Mouse (Mus musculus) neural tube, embryonic 14.5 days (tissue): ENCODE data around the gene Inpp5k. TPM values are rescaled to one million over a fixed set of nuclear protein-coding genes. Genes with fewer than 3 reads are reported as not detected.

Source experiments
- ATAC-seq: fragments of 200-750 bp; cut with Nextera tagmentation; 2 replicates; pipeline ENCODE4 v1.8.0; 2017; ENCODE audit warnings: low read depth, mild to moderate bottlenecking, moderate TSS enrichment, moderate library complexity
- H3K27ac ChIP-seq: fragments of 300-500 bp; sonication (generic); 2 replicates; pipeline ENCODE4 v1.5.1; 2014; ENCODE audit warnings: low read depth, mild to moderate bottlenecking, control low read depth, low read length, moderate library complexity, mixed read lengths
- H3K27me3 ChIP-seq: fragments of 300-500 bp; sonication (generic); 2 replicates; pipeline ENCODE4 v1.6.1; 2014; ENCODE audit warnings: low read length; ENCODE audit not compliant: control insufficient read depth, insufficient read depth
- H3K36me3 ChIP-seq: fragments of 300-500 bp; sonication (generic); 2 replicates; pipeline ENCODE4 v1.6.1; 2014; ENCODE audit warnings: low read length, mixed read lengths; ENCODE audit not compliant: control insufficient read depth, insufficient read depth
- H3K4me1 ChIP-seq: fragments of 300-500 bp; sonication (generic); 2 replicates; pipeline ENCODE4 v1.6.1; 2014; ENCODE audit warnings: low read length; ENCODE audit not compliant: control insufficient read depth, insufficient read depth
- H3K4me2 ChIP-seq: fragments of 300-500 bp; sonication (generic); 2 replicates; pipeline ENCODE4 v1.6.1; 2014; ENCODE audit warnings: mild to moderate bottlenecking, low read depth, low read length, control low read depth
- H3K4me3 ChIP-seq: fragments of 300-500 bp; sonication (generic); 2 replicates; pipeline ENCODE4 v1.5.1; 2014; ENCODE audit warnings: low read depth, low read length, control low read depth, mixed read lengths
- H3K9ac ChIP-seq: fragments of 300-500 bp; sonication (generic); replicated peaks from 2 replicates; pipeline ENCODE4 v1.6.1; 2014; ENCODE audit warnings: low read depth, mild to moderate bottlenecking, control low read depth, low read length, mixed read lengths
- H3K9me3 ChIP-seq: fragments of 300-500 bp; sonication (generic); 2 replicates; pipeline ENCODE4 v1.6.1; 2016; ENCODE audit warnings: low read length; ENCODE audit not compliant: control insufficient read depth
- WGBS: fragments of 180-500 bp; shearing (Covaris S2); extraction: QIAGEN DNeasy Blood & Tissue Kit; methylation state at CpG from one replicate; pipeline ENCODE4 v1.1.7; 2014; 5-methylcytosine and 5-hydroxymethylcytosine counted together
- polyA plus RNA-seq: library from polyadenylated mRNA; unstranded; fragments of >200 nt; fragmentation: Nextera tagmentation; extraction: Ambion mirVana; gene quantifications from 2 replicates; pipeline ENCODE4 v1.2.1, GENCODE M21; 2014

The Inpp5k gene
- polyA plus RNA-seq, 1 experiment from 2014 or later: 57.4 TPM

DNA sequence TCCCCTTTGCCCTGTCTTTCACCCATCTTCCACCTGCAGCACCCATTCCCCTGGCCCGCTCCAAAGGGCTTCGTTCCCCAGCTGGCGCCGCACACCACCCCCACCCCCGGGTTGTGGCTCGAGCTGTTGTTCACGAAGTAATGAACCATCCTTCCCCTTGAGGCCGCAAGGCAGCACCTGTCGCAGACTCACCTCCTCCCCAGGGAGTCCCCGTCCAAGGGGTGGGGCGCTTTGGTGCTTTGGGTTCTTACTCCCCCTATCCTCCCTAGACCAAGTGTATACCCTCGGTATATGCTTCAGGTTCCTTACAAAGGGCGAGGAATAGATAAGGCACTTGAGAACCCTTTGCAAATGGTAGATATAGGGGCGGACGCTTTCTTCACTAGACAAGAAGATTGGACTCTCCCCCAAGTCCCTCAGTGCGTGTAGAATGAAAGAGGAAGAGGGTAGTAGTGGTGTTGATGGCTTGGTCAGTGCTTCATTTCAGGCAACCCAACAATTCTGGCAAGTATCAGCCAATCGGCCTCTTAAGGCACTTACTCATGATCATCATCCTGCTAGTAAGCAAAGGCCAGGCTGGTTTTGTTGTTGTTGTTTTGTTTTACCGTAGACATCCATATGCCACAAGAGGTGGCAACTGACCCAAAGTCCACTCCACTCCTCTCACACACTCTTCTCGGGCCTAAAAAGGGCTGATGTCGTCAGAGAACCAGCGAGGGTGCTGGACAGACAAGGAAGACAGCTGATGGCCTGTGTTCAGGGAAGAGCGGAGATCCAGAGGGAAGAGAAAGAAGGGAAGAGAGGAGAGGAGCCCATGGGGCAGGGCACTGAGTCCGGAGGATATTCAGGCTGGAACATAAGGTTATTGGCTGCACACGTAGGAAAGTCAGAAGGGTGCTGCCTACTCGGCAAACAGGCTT, 23.9 kb downstream of the Inpp5k start:
- no peaks in the 10 kb centered on the region for H3K9me3 ChIP-seq
- no peak overlapping the region for H3K9ac ChIP-seq
- ATAC-seq: no peak
- 41% methylated on average over 25 of the region's 25 CpGs for WGBS
- peaks cover 16% of the 10 kb centered on the region for H3K4me1 ChIP-seq
- peak overlapping the region; percentile 38 for H3K4me3 ChIP-seq
- no peak overlapping the region for H3K27ac ChIP-seq
- H3K4me2 ChIP-seq: peak overlapping the region; percentile 92
- no peaks in the 10 kb centered on the region for H3K36me3 ChIP-seq
- peaks cover 17% of the 10 kb centered on the region for H3K27me3 ChIP-seq

- no peaks in the 10 kb centered on the region for H3K9me3 ChIP-seq
- peaks cover 17% of the 10 kb centered on the region for H3K27me3 ChIP-seq
- 3% methylated on average over 61 of the region's 78 CpGs for WGBS
- H3K4me1 ChIP-seq: peaks cover 16% of the 10 kb centered on the region
- no peaks in the 10 kb centered on the region for H3K36me3 ChIP-seq
- H3K9ac ChIP-seq: peak overlapping the region; percentile 65
- peak overlapping the region; percentile 54 for H3K4me3 ChIP-seq
- no peak overlapping the region for H3K27ac ChIP-seq
- peak overlapping the region; percentile 92 for H3K4me2 ChIP-seq
- ATAC-seq: peak; percentile 48; the same call in 1 of the 2 replicates
Measured at GRCm38 (mm10) chr11:75655621-75656545, 25.1 kb downstream of the Inpp5k start.

- Histone ChIP-seq H3K4me1 (peaks cover 16% of the 10 kb centered on the region), H3K27me3 (peaks cover 17% of the 10 kb centered on the region), H3K4me3 (peak overlapping the region; percentile 54), H3K9me3 (no peaks in the 10 kb centered on the region), H3K4me2 (peak overlapping the region; percentile 92), H3K36me3 (no peaks in the 10 kb centered on the region), H3K27ac (no peak overlapping the region), H3K9ac (peak overlapping the region; percentile 65; the same call in 1 of the 2 replicates)
- no peak for ATAC-seq
- WGBS: 64% methylated on average over 19 of the region's 20 CpGs
Measured at GRCm38 (mm10) chr11:75656621-75657590, 26.1 kb downstream of the Inpp5k start.

DNA sequence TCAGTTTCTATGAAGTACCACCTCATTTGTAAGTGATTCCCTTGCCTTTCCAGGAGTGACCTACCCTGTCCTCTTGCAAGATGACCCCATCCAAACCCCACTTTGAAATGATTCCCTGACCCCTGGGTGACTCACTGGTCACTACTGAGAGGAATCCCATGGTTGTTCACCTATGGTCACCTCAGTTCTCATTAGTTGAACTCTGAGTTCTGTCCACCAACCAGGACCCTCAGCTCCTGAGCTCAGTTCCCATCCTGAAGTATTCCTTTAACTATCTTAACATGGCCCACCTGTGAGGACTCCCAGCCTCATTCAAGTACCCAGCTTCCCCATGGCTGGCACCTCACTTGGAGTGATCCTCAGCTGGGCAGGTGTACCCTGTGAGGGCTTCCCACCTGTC, 27.1 kb downstream of the Inpp5k start:
- Histone ChIP-seq H3K4me2 (no peak overlapping the region), H3K36me3 (no peaks in the 10 kb centered on the region), H3K4me3 (no peak overlapping the region), H3K27ac (no peak overlapping the region), H3K9me3 (no peaks in the 10 kb centered on the region), H3K9ac (no peak overlapping the region), H3K4me1 (peaks cover 12% of the 10 kb centered on the region; the same call in 1 of the 2 replicates), H3K27me3 (peaks cover 17% of the 10 kb centered on the region)
- ATAC-seq: no peak

DNA sequence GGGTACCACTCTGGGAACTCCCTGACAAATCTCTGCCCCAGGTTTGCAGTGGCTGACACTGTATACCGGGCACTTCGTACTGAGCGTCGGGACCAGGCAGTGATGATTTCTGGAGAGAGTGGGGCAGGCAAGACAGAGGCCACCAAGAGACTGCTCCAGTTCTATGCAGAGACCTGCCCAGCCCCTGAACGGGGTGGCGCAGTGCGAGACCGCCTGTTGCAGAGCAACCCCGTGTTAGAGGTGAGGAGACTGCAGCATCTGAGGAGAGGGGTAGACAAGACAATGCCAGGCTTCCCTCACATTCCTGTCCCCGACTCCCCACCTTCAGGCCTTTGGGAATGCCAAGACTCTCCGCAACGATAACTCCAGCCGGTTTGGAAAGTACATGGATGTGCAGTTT, 27.5 kb downstream of the Inpp5k start:
- 92% methylated on average over 13 of the region's 13 CpGs for WGBS
- H3K4me1 ChIP-seq: peaks cover 10% of the 10 kb centered on the region; the same call in 1 of the 2 replicates
- no peak overlapping the region for H3K9ac ChIP-seq
- no peak overlapping the region for H3K27ac ChIP-seq
- H3K9me3 ChIP-seq: no peaks in the 10 kb centered on the region
- H3K4me3 ChIP-seq: no peak overlapping the region
- H3K36me3 ChIP-seq: no peaks in the 10 kb centered on the region
- H3K4me2 ChIP-seq: no peak overlapping the region
- ATAC-seq: no peak
- peaks cover 13% of the 10 kb centered on the region for H3K27me3 ChIP-seq

GRCm38 (mm10) chr11:75658996-75659750, 28.4 kb downstream of the Inpp5k start:
- Histone ChIP-seq H3K4me2 (no peak overlapping the region), H3K9me3 (no peaks in the 10 kb centered on the region)

GRCm38 (mm10) chr11:75660081-75660590, 29.3 kb downstream of the Inpp5k start:
- no peak overlapping the region for H3K4me3 ChIP-seq
- H3K9me3 ChIP-seq: no peaks in the 10 kb centered on the region
- H3K4me1 ChIP-seq: 0 out of 2 replicates have a peak, but pooled peaks cover 5% of the 10 kb centered on the region
- H3K4me2 ChIP-seq: no peak overlapping the region
- H3K36me3 ChIP-seq: no peaks in the 10 kb centered on the region
- no peak for ATAC-seq
- no peak overlapping the region for H3K27ac ChIP-seq
- H3K27me3 ChIP-seq: peaks cover 11% of the 10 kb centered on the region
- 93% methylated on average over 12 of the region's 12 CpGs for WGBS
- no peak overlapping the region for H3K9ac ChIP-seq

More at GRCm38 (mm10) chr11:75658996-75659750, 28.4 kb downstream of the Inpp5k start:
- peaks cover 8% of the 10 kb centered on the region; the same call in 1 of the 2 replicates for H3K4me1 ChIP-seq
- peaks cover 11% of the 10 kb centered on the region for H3K27me3 ChIP-seq
- H3K4me3 ChIP-seq: no peak overlapping the region
- H3K27ac ChIP-seq: no peak overlapping the region
- H3K36me3 ChIP-seq: no peaks in the 10 kb centered on the region
- H3K9ac ChIP-seq: no peak overlapping the region
- no peak for ATAC-seq
- WGBS: 84% methylated on average over 14 of the region's 14 CpGs
